Mouse (Mus musculus) C2C12 (cell line): ENCODE measurements at regions not wholly inside any gene's neighbourhood (a gene's known extent, or its start where the extent isn't known, plus 50 kb on each side); places are given as distances from the start of the nearest gene placed in this dataset.

ENCODE experiments used
- H3K27me3 ChIP-seq: one replicate; pipeline ENCODE4 v1.6.1; 2011; ENCODE audit not compliant: control insufficient read depth, insufficient read depth, insufficient read length
- H3K36me3 ChIP-seq: one replicate; pipeline ENCODE4 v1.6.1; 2011; ENCODE audit not compliant: control insufficient read depth, insufficient read depth
- H3K4me3 ChIP-seq: one replicate; pipeline ENCODE4 v1.5.1; 2011; ENCODE audit warnings: mild to moderate bottlenecking, control low read depth; ENCODE audit not compliant: poor library complexity, insufficient read depth, severe bottlenecking
- H3K79me2 ChIP-seq: one replicate; pipeline ENCODE4 v1.6.1; 2011; ENCODE audit not compliant: control insufficient read depth, insufficient read depth
- H3K79me3 ChIP-seq: one replicate; pipeline ENCODE4 v1.6.1; 2011; ENCODE audit warnings: low read depth, control low read depth
- H3ac ChIP-seq: one replicate; pipeline ENCODE3; 2011; ENCODE audit warnings: low read depth; ENCODE audit not compliant: control insufficient read depth, insufficient read length
- CEBPB ChIP-seq: IDR thresholded peaks from one replicate; pipeline ENCODE4 v1.6.1; 2011; ENCODE audit warnings: low read depth, mild to moderate bottlenecking, control low read depth, moderate library complexity
- CTCF ChIP-seq: IDR thresholded peaks from one replicate; pipeline ENCODE4 v1.5.1; 2011; ENCODE audit not compliant: control insufficient read depth, insufficient read depth, insufficient read length
- FOSL1 ChIP-seq: IDR thresholded peaks from one replicate; pipeline ENCODE4 v1.8.0; 2011; ENCODE audit warnings: mild to moderate bottlenecking, low read length; ENCODE audit not compliant: poor library complexity, insufficient read depth, severe bottlenecking
- MAX ChIP-seq: IDR thresholded peaks from one replicate; pipeline ENCODE4 v1.6.1; 2011; ENCODE audit warnings: mild to moderate bottlenecking, control low read depth
- MYOD1 ChIP-seq: IDR thresholded peaks from one replicate; pipeline ENCODE4 v1.6.1; 2011; ENCODE audit warnings: low read depth; ENCODE audit not compliant: control insufficient read depth, insufficient read length
- MYOG ChIP-seq: IDR thresholded peaks from one replicate; pipeline ENCODE4 v1.6.1; 2011; ENCODE audit not compliant: control insufficient read depth, insufficient read length; ENCODE audit errors: extremely low read depth
- USF1 ChIP-seq: IDR thresholded peaks from one replicate; pipeline ENCODE4 v1.6.1; 2011; ENCODE audit warnings: low read depth, mild to moderate bottlenecking, control low read depth, moderate library complexity

DNA sequence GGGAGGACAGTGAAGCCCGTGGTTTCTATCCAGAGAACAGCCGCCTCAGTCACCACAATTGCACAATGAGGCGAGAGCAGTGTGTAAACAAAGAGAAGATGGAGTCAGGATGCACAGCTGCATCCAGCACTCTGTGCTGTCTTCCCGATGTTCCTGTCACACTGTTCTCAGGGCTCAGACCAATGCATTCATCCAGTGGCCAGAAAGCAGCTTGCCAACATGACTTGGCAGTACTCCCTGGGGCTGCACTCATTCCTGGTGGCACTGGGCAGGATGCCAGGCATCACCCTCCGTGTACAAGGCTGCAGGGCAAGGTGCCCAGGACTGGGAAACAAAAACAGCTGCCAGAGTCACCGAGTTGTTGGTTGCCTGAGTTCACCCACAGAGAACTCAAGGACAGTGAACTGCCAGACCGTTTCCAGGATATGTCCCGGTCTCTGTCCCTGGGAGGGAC is 75.4 kb upstream of the Tnfsf11 start:
- TF ChIP-seq MYOD1 = peak; percentile 83
- no peak for TF ChIP-seq MYOG
- no peak for TF ChIP-seq CTCF
- TF ChIP-seq CEBPB = peak; percentile 99
- peak; percentile 9 for TF ChIP-seq FOSL1
- TF ChIP-seq MAX = peak; percentile 96
- Histone ChIP-seq H3K79me3 (no peaks in the 10 kb centered on the region), H3K36me3 (no peaks in the 10 kb centered on the region), H3ac (peak overlapping the region; percentile 12), H3K27me3 (no peaks in the 10 kb centered on the region), H3K79me2 (no peaks in the 10 kb centered on the region), H3K4me3 (no peak overlapping the region)

DNA sequence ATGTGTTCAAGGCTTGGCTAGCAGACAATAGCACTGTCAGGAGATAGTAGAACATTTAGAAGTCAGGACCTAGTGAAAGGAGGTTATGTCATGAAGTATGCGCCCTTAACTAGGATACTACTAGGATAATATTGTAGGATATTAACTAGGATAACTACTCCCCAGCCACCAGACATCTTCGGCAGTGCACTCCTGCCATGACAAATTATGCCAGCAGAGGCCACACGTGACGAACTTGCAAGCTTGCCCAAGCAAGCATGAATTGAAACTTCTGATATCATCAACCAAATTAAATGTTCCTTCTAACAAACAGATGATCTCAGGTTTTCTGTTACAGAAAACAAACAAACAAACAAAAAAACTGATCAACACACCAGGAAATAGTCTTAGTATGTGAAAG is 72.2 kb upstream of the Tnfsf11 start:
- Histone ChIP-seq H3K27me3 (no peaks in the 10 kb centered on the region), H3K4me3 (no peak overlapping the region), H3K79me2 (no peaks in the 10 kb centered on the region), H3ac (no peak overlapping the region), H3K36me3 (no peaks in the 10 kb centered on the region), H3K79me3 (no peaks in the 10 kb centered on the region)
- TF ChIP-seq USF1 (no peak), MYOG (no peak), FOSL1 (no peak), CTCF (no peak), CEBPB (no peak), MAX (no peak), MYOD1 (no peak)

- TF ChIP-seq FOSL1 (no peak), CTCF (no peak), USF1 (no peak), MYOG (no peak), CEBPB (no peak), MYOD1 (no peak)
- H3K4me3 ChIP-seq = no peak overlapping the region
- H3K27me3 ChIP-seq = no peaks in the 10 kb centered on the region
- no peaks in the 10 kb centered on the region for H3K79me2 ChIP-seq
- H3ac ChIP-seq = no peak overlapping the region
- H3K36me3 ChIP-seq = no peaks in the 10 kb centered on the region
- H3K79me3 ChIP-seq = no peaks in the 10 kb centered on the region
Measured at GRCm38 (mm10) chr14:78376591-78376990, 68.7 kb upstream of the Tnfsf11 start.

- Histone ChIP-seq H3K27me3 (no peaks in the 10 kb centered on the region), H3ac (no peak overlapping the region), H3K4me3 (no peak overlapping the region), H3K79me2 (no peaks in the 10 kb centered on the region), H3K36me3 (no peaks in the 10 kb centered on the region), H3K79me3 (no peaks in the 10 kb centered on the region)
- TF ChIP-seq MAX (peak; percentile 72), MYOG (no peak), USF1 (peak; percentile 69)
Measured at GRCm38 (mm10) chr14:78375746-78376495, 68.1 kb upstream of the Tnfsf11 start.

DNA sequence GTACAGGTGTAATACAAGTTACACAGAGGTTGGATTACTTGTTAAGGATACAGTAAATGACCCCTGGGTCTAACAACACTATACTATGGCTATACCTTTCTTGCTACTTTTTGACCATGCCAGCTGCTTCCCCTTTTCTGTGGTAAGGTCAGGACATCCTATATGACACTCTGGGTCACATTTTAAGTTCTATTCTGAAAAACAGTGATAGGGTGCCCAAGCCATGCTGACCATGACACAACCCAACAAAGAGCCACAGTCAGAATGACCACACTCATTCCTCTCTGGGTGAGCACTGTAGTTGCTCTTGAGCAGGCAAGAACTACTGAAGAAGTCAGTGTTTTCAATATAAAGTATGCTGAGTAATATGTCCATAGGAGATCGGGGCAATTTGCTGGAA is 64.3 kb upstream of the Tnfsf11 start:
- Histone ChIP-seq H3K36me3 (no peaks in the 10 kb centered on the region), H3K27me3 (no peaks in the 10 kb centered on the region), H3K79me2 (no peaks in the 10 kb centered on the region), H3K79me3 (no peaks in the 10 kb centered on the region), H3K4me3 (no peak overlapping the region), H3ac (no peak overlapping the region)
- TF ChIP-seq CTCF (no peak), MYOG (no peak), MYOD1 (no peak), FOSL1 (no peak), MAX (no peak), USF1 (no peak), CEBPB (no peak)

GRCm38 (mm10) chr14:78368881-78369280 is 61.0 kb upstream of the Tnfsf11 start:
- no peak overlapping the region for H3K4me3 ChIP-seq
- H3K27me3 ChIP-seq = no peaks in the 10 kb centered on the region
- H3K79me2 ChIP-seq = no peaks in the 10 kb centered on the region
- H3ac ChIP-seq = no peak overlapping the region
- H3K36me3 ChIP-seq = no peaks in the 10 kb centered on the region
- no peak for TF ChIP-seq MYOD1
- no peak for TF ChIP-seq FOSL1
- no peak for TF ChIP-seq CTCF
- no peak for TF ChIP-seq CEBPB
- no peak for TF ChIP-seq MAX
- no peak for TF ChIP-seq MYOG
- TF ChIP-seq USF1 = no peak
- H3K79me3 ChIP-seq = no peaks in the 10 kb centered on the region
